Mouse (Mus musculus) heart, adult 2 months (tissue): ENCODE results near the gene Katnal1. TPM values are rescaled to one million over a fixed set of nuclear protein-coding genes. Genes with fewer than 3 reads are reported as not detected.

Source experiments
- DNase-seq, 2 experiments: peaks; one replicate each; pipeline ENCODE4 v3.0.0; 2021
- H3K27ac ChIP-seq: fragments of 200-600 bp; 2 replicates; pipeline ENCODE4 v1.8.1; 2022
- H3K27me3 ChIP-seq: fragments of 200-500 bp; 2 replicates; pipeline ENCODE4 v1.6.1; 2012; ENCODE audit warnings: mild to moderate bottlenecking, low read length, inconsistent platforms, mixed read lengths; ENCODE audit not compliant: control insufficient read depth, insufficient read depth
- H3K36me3 ChIP-seq: fragments of 200-500 bp; 2 replicates; pipeline ENCODE4 v1.6.1; 2012; ENCODE audit warnings: low read length, inconsistent platforms; ENCODE audit not compliant: control insufficient read depth, insufficient read depth
- H3K4me1 ChIP-seq: fragments of 200-500 bp; 2 replicates; pipeline ENCODE4 v1.6.1; 2011; ENCODE audit warnings: low read length; ENCODE audit not compliant: control insufficient read depth, insufficient read depth
- H3K4me3 ChIP-seq: fragments of 200-600 bp; 2 replicates; pipeline ENCODE4 v1.8.1; 2022
- H3K79me2 ChIP-seq: fragments of 200-500 bp; replicated peaks from 2 replicates; pipeline ENCODE4 v1.6.1; 2012; ENCODE audit warnings: mild to moderate bottlenecking, inconsistent platforms, low read length, moderate library complexity, mixed read lengths; ENCODE audit not compliant: control insufficient read depth, insufficient read depth
- H3K9ac ChIP-seq: fragments of 200-500 bp; 2 replicates; pipeline ENCODE4 v1.6.1; 2012; ENCODE audit warnings: low read depth, mild to moderate bottlenecking, control low read depth, inconsistent platforms, low read length, mixed read lengths
- CTCF ChIP-seq: fragments of 200-600 bp; IDR thresholded peaks from 2 replicates; pipeline ENCODE4 v1.8.1; 2022; ENCODE audit warnings: antibody characterized with exemption, mild to moderate bottlenecking, moderate library complexity
- EP300 ChIP-seq: fragments of 200-500 bp; IDR thresholded peaks from 2 replicates; pipeline ENCODE4 v1.6.1; 2011; ENCODE audit warnings: low read depth, low read length, control low read depth; ENCODE audit not compliant: insufficient read depth
- POLR2A ChIP-seq: fragments of 200-500 bp; IDR thresholded peaks from 2 replicates; pipeline ENCODE4 v1.6.1; 2011; ENCODE audit warnings: mild to moderate bottlenecking, low read depth, low read length, control low read depth; ENCODE audit not compliant: insufficient read depth
- WGBS: fragments of 180-500 bp; shearing (Covaris S2); methylation state at CpG from one replicate; pipeline ENCODE4 v1.1.7; 2018; 5-methylcytosine and 5-hydroxymethylcytosine counted together
- intact Hi-C: fragments of 180-260 bp; cut with DNase I; formaldehyde crosslinking; loops from one replicate; pipeline ENCODE4 v1.15.1; 2025
- polyA plus RNA-seq: library from polyadenylated mRNA; depleted of rRNA; stranded (reverse); fragments of >200 nt; gene quantifications from 2 replicates; pipeline ENCODE4 v1.2.3, GENCODE M21; 2012
- total RNA-seq, 2 experiments: library from RNA; stranded (reverse); gene quantifications; 2 replicates each; pipeline ENCODE4 v1.2.3; 2021

Katnal1 gene
- total and polyA plus RNA-seq, 3 experiments = 4.8 to 10.4 (median 9.5) TPM

DNA sequence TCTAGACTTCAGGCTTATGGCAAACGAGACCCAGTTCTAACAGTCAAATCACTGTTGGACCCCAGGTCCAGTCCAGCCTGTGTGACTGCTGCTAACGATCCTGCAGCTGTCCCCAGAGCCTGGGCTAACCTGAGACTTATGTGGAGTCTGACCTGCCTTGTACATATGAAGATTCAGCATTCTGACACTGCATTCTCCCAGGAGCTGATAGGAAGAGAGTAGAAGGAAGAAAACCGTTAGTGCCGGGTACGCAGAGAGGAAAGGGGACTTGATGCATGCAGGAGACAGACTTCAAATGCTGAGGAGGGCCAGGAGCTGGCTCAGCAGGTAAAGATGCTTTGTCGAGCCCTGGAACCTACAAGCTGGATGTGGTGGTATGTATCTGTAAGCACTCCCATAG, 6.8 kb upstream of the Katnal1 start:
- Histone ChIP-seq H3K27ac (no peak overlapping the region), H3K79me2 (no peaks in the 10 kb centered on the region), H3K36me3 (no peaks in the 10 kb centered on the region), H3K4me3 (no peak overlapping the region), H3K4me1 (no peaks in the 10 kb centered on the region), H3K9ac (no peak overlapping the region), H3K27me3 (no peaks in the 10 kb centered on the region)
- intact Hi-C loops = no loop called here
- 85% methylated on average over 6 of the region's 6 CpGs for WGBS
- DNase-seq = no peak
- TF ChIP-seq CTCF (no peak), POLR2A (no peak), EP300 (no peak)

DNA sequence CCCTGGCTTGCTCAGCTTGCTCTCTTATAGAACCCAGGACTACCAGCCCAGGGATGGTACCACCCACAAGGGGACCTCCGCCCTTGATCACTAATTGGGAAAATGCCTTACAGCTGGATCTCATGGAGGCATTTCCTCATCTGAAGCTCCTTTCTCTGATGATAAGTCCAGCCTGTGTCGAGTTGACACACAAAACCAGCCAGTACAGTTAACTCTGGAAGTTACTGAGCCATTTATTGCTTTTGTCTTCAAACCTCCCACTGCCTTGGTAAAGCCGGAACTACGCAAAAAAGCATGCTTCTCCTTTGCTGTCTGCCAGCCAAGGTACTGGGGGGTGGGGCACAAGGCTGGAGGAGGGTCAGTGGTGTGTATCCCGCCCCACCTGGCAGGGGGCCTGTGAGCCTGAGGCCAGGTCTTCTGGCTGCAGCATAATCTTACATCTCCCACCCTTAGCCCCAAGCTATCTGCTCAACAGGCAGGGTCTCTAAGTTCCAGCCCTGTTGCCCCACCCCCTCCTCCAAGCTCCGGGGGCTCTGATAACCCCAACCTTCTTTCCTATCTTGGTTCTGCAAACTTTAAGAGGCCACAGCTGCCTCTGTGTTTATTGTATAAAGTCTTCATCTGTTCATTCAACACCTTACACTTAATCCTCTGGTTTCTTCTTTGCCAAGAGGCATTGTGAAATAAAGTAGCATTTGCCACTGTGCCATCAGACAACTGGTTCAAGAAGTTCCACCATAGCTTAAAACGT, 6.1 kb upstream of the Katnal1 start:
- no peaks in the 10 kb centered on the region for H3K27me3 ChIP-seq
- DNase-seq = no peak
- TF ChIP-seq POLR2A (no peak), CTCF (no peak), EP300 (no peak)
- no peak overlapping the region for H3K4me3 ChIP-seq
- 45% methylated on average over 7 of the region's 7 CpGs for WGBS
- no peaks in the 10 kb centered on the region for H3K79me2 ChIP-seq
- no peaks in the 10 kb centered on the region for H3K4me1 ChIP-seq
- H3K9ac ChIP-seq = no peak overlapping the region
- intact Hi-C loops = no loop called here
- H3K36me3 ChIP-seq = no peaks in the 10 kb centered on the region
- H3K27ac ChIP-seq = no peak overlapping the region

DNA sequence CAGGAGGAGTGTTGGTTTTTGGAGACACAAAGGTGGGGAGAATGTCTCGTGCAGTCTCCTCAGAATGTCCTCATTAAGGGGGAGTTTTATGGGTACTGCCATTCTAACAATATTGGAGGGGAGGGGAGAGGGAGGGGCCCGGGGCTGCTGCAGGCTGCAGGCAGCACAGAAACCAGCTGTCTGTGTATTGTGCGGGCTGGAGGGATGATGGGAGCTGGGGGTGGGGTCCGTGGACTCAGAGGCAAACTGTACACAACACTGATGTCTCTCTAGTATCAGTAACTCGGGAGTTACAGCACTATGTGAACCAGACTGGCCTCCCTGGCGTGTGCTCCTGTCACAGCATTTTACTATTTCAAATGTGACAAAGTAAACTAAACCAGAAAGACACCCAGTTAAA, 5.3 kb upstream of the Katnal1 start:
- H3K4me1 ChIP-seq = no peaks in the 10 kb centered on the region
- H3K79me2 ChIP-seq = no peaks in the 10 kb centered on the region
- no peaks in the 10 kb centered on the region for H3K27me3 ChIP-seq
- H3K27ac ChIP-seq = no peak overlapping the region
- intact Hi-C loops = no loop called here
- 77% methylated on average over 6 of the region's 6 CpGs for WGBS
- TF ChIP-seq EP300 (no peak), POLR2A (no peak), CTCF (no peak)
- DNase-seq = no peak
- H3K36me3 ChIP-seq = no peaks in the 10 kb centered on the region
- no peak overlapping the region for H3K4me3 ChIP-seq
- no peak overlapping the region for H3K9ac ChIP-seq

DNA sequence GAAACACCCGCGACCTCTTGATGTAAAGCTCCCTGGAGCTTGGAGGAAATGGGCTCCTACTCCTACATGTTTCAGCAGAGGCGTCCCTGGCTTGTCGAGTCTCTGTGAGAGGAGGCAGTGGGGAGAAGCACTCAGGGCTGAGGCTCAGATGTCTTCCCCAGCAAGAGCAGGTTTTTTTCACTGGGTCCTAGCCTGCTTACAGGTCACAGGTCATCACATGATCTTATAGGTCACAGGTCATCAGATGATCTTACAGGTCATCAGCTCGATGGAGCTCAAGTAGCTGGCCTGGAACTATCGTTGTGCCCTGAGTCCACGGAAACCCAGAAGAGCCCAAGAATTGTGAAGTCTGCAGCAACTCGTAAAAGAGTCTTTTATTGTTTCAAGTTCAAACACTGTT, 4.6 kb upstream of the Katnal1 start:
- no peaks in the 10 kb centered on the region for H3K27me3 ChIP-seq
- H3K9ac ChIP-seq = no peak overlapping the region
- no peak overlapping the region for H3K27ac ChIP-seq
- intact Hi-C loops = no loop called here
- DNase-seq = no peak
- no peak overlapping the region for H3K4me3 ChIP-seq
- 62% methylated on average over 8 of the region's 8 CpGs for WGBS
- no peaks in the 10 kb centered on the region for H3K79me2 ChIP-seq
- H3K36me3 ChIP-seq = no peaks in the 10 kb centered on the region
- TF ChIP-seq EP300 (no peak), CTCF (no peak), POLR2A (no peak)
- H3K4me1 ChIP-seq = no peaks in the 10 kb centered on the region

DNA sequence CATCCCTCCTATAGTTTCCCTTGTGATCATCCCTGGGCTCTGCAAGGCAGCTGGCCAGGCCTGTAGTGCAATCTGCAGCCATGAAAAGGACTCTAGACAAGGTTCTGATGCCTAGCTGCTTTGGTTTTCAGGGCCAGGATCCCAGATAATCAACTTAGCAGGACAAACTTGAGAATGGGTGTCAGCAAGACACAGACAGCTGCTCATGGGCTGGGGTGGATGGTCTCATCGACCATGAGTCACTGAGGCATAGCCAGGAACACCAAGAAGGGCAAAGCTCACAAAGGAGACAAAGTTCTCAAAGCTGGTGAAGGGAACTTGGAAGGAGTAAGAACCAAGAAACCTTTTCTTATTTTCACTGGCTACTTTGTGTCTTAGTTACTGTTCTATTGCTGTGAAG, 2.2 kb upstream of the Katnal1 start:
- H3K36me3 ChIP-seq = no peaks in the 10 kb centered on the region
- no peaks in the 10 kb centered on the region; the same call in 1 of the 2 replicates for H3K79me2 ChIP-seq
- H3K27ac ChIP-seq = no peak overlapping the region
- H3K4me1 ChIP-seq = no peaks in the 10 kb centered on the region
- 73% methylated on average over 1 of the region's 1 CpGs for WGBS
- H3K4me3 ChIP-seq = no peak overlapping the region
- DNase-seq = no peak
- H3K27me3 ChIP-seq = no peaks in the 10 kb centered on the region
- no peak overlapping the region for H3K9ac ChIP-seq
- TF ChIP-seq EP300 (no peak), POLR2A (no peak), CTCF (no peak)
- intact Hi-C loops = no loop called here

DNA sequence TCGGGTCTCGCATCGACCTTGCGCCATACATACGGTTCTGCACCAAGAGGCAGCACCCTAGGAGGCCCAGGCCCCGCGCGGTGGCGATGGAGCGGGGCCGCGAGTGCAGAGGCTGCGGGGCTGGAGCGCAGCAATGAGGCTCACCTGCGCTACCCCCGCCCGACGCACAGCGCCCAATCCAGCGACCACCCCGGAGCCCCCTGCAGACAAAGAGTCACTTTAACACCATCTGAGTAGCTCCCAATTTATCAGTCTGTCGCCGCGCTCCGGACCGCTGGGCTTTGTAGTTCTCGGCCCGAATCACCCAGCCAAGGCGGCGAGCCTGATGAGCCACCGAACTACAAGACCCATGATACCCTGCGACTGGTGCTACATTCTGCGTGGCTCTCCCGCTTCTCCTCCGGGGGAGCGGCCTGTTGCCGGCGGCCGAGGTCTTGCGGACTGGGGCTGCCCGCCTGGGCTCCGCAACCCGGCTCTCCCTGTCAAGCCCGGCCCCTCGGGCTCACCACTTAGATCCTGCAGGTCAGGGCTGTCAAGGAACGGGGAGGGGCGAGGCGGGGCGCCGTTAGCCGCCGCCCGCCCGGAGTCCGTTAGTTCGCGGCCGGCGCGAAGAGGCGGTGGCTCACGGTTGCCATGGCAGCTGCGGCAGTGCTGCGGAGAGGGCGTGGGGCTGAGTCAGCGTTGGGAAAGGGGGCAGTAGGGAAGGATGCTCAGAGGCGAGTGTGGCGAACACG, 571 bp downstream of the Katnal1 start:
- Histone ChIP-seq H3K27ac (peak overlapping the region; percentile 94), H3K79me2 (no peaks in the 10 kb centered on the region; the same call in 1 of the 2 replicates), H3K4me3 (peak overlapping the region; percentile 90), H3K4me1 (no peaks in the 10 kb centered on the region), H3K9ac (peak overlapping the region; percentile 88), H3K27me3 (no peaks in the 10 kb centered on the region), H3K36me3 (no peaks in the 10 kb centered on the region)
- 1% methylated on average over 69 of the region's 69 CpGs for WGBS
- DNase-seq = peak; percentile 92 to 96
- intact Hi-C loops = loop anchor here (1.0 to 5.0 kb wide), 2 partner anchors 64 to 123 kb away; no protein-coding TSS in a partner anchor
- TF ChIP-seq CTCF (peak; percentile 35), EP300 (no peak), POLR2A (peak; percentile 44; the same call in 1 of the 2 replicates)
